Mouse (Mus musculus): ENCODE measurements around the gene Wdr59.

GRCm38 (mm10) chr8:111538194-111538593 is 16.3 kb upstream of the Wdr59 start:
- TF ChIP-seq POLR2A (IDR thresholded peaks at IDR 0.05; ENCODE audit: extremely low read depth, insufficient read depth, low read length) (no peak), CTCF (IDR thresholded peaks at IDR 0.05; ENCODE audit: low read depth, low read length) (no peak)

Data from liver, adult 2 months (tissue).